Mouse (Mus musculus) ES-E14 (cell line): ENCODE data around the gene Serpina10. TPM values are rescaled to one million over a fixed set of nuclear protein-coding genes. Genes with fewer than 3 reads are reported as not detected.
"Not testable (repeated sequence)": the region's sequence is repeated elsewhere in the genome, so short reads cannot be mapped to it uniquely, and the experiment has no call there.

Experiments used
- DNase-seq: peaks from one replicate; pipeline ENCODE4 v3.0.0-alpha.2; 2013; ENCODE audit warnings: low read depth, low spot score
- H3K27ac ChIP-seq: 2 replicates; pipeline ENCODE4 v1.5.1; 2012; ENCODE audit warnings: low read depth, mild to moderate bottlenecking, low read length, moderate library complexity, mixed read lengths; ENCODE audit not compliant: poor library complexity, insufficient read depth, severe bottlenecking
- H3K36me3 ChIP-seq: 2 replicates; pipeline ENCODE4 v1.6.1; 2012; ENCODE audit warnings: mild to moderate bottlenecking, low read length, moderate library complexity, mixed read lengths; ENCODE audit not compliant: control insufficient read depth, poor library complexity, insufficient read depth, severe bottlenecking
- H3K4me1 ChIP-seq, 2 experiments: fragments of 150-350 bp in 1 of 2; sonication (generic) in 1 of 2; 2 replicates each; pipeline ENCODE4 v1.6.1; 2012; ENCODE audit warnings: low read length in 2 of 2, mild to moderate bottlenecking in 1 of 2, mixed read lengths in 1 of 2; ENCODE audit not compliant: control insufficient read depth in 2 of 2, insufficient read depth in 2 of 2, poor library complexity in 1 of 2
- H3K4me3 ChIP-seq, 2 experiments: fragments of 150-350 bp in 1 of 2; sonication (generic) in 1 of 2; 2 replicates each; pipeline ENCODE4 v1.5.1; 2012; ENCODE audit warnings: low read length in 2 of 2, low read depth in 1 of 2, mild to moderate bottlenecking in 1 of 2, mixed read lengths in 1 of 2; ENCODE audit not compliant: insufficient read depth in 1 of 2, poor library complexity in 1 of 2, severe bottlenecking in 1 of 2
- H3K9ac ChIP-seq: 2 replicates; pipeline ENCODE4 v1.6.1; 2012; ENCODE audit warnings: low read depth, mild to moderate bottlenecking, low read length, mixed read lengths; ENCODE audit not compliant: poor library complexity, insufficient read depth, severe bottlenecking
- H3K9me3 ChIP-seq: fragments of 150-350 bp; sonication (generic); 2 replicates; pipeline ENCODE4 v1.6.1; 2012; ENCODE audit warnings: low read depth, mild to moderate bottlenecking, low read length; ENCODE audit not compliant: control insufficient read depth, insufficient read depth
- CHD2 ChIP-seq: IDR thresholded peaks from 2 replicates; pipeline ENCODE4 v1.6.1; 2014; ENCODE audit warnings: mild to moderate bottlenecking, low read depth, low read length, inconsistent platforms
- HCFC1 ChIP-seq: IDR thresholded peaks from 2 replicates; pipeline ENCODE4 v1.6.1; 2012; ENCODE audit warnings: low read length, inconsistent platforms, borderline replicate concordance; ENCODE audit not compliant: insufficient read depth
- MAFK ChIP-seq: IDR thresholded peaks from 2 replicates; pipeline ENCODE4 v1.6.1; 2014; ENCODE audit warnings: mild to moderate bottlenecking, low read depth, low read length, inconsistent platforms; ENCODE audit not compliant: insufficient read depth
- ZC3H11A ChIP-seq: IDR thresholded peaks from 2 replicates; pipeline ENCODE4 v1.6.1; 2012; ENCODE audit warnings: low read depth, mild to moderate bottlenecking, inconsistent platforms, low read length, borderline replicate concordance
- ZNF384 ChIP-seq: IDR thresholded peaks from 2 replicates; pipeline ENCODE4 v1.6.1; 2012; ENCODE audit warnings: low read depth, low read length, inconsistent platforms
- in situ Hi-C, 2 experiments: fragments of 600-800 bp; cut with MboI; formaldehyde crosslinking; loops; one replicate each; pipeline ENCODE4 v1.15.1; 2025; ENCODE audit warnings: low sequenced_read_pairs in 2 of 2, inconsistent platforms in 1 of 2; ENCODE audit not compliant: unreplicated experiment in 2 of 2
- total RNA-seq: library from RNA; depleted of rRNA; stranded (reverse); fragments of 300-350 nt; gene quantifications from 2 replicates; pipeline ENCODE4 v1.2.3, GENCODE M21; 2012

Serpina10 gene
- total RNA-seq, 1 experiment, result not detected

- TF ChIP-seq ZC3H11A, result no peak
- TF ChIP-seq ZNF384, result no peak
- no peak for TF ChIP-seq CHD2
- TF ChIP-seq HCFC1, result no peak
- no peak for TF ChIP-seq MAFK
- in situ Hi-C loops, result no loop called here
- Histone ChIP-seq H3K4me1 (no peaks in the 10 kb centered on the region), H3K36me3 (no peaks in the 10 kb centered on the region), H3K9ac (no peak overlapping the region), H3K27ac (no peak overlapping the region), H3K9me3 (no peaks in the 10 kb centered on the region), H3K4me3 (no peak overlapping the region)
- no peak for DNase-seq
These were observed 39.7 kb upstream of the Serpina10 start for GRCm38 (mm10) chr12:103670964-103671363.

GRCm38 (mm10) chr12:103670344-103670743 lies 39.1 kb upstream of the Serpina10 start:
- Histone ChIP-seq H3K27ac (no peak overlapping the region), H3K4me3 (no peak overlapping the region), H3K4me1 (no peaks in the 10 kb centered on the region), H3K9me3 (no peaks in the 10 kb centered on the region), H3K9ac (no peak overlapping the region), H3K36me3 (no peaks in the 10 kb centered on the region)
- TF ChIP-seq MAFK (no peak), ZNF384 (no peak), HCFC1 (no peak), CHD2 (no peak), ZC3H11A (no peak)
- in situ Hi-C loops, result no loop called here
- no peak for DNase-seq

- Histone ChIP-seq H3K4me3 (no peak overlapping the region), H3K9ac (no peak overlapping the region), H3K9me3 (no peaks in the 10 kb centered on the region), H3K4me1 (no peaks in the 10 kb centered on the region), H3K36me3 (no peaks in the 10 kb centered on the region), H3K27ac (no peak overlapping the region)
- no peak for TF ChIP-seq CHD2
- in situ Hi-C loops, result no loop called here
- DNase-seq, result no peak
These were observed 34.0 kb upstream of the Serpina10 start for GRCm38 (mm10) chr12:103665286-103665685.

DNA sequence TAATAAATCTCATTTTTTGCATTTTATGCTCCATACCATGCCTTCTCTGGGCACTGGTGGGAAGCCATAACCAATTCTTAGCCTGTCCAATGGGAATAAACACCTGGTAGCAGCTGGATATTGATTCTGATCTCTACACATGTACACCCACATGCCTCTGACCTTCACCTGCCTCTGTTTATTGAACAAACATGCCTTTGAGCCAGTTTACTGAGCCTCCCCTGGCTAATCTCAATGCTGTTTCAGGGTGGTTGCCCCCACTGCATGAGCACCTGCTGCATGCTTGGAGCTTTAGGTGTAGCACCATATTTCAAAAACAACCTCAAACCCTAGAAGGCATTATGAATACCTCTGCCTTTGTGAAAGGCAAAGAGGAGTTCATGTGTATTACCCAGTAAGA lies 30.8 kb upstream of the Serpina10 start:
- H3K9me3 ChIP-seq, H3K27ac ChIP-seq, DNase-seq, in situ Hi-C loops, H3K4me3 ChIP-seq, H3K4me1 ChIP-seq, H3K9ac ChIP-seq, H3K36me3 ChIP-seq: not testable (repeated sequence)

DNA sequence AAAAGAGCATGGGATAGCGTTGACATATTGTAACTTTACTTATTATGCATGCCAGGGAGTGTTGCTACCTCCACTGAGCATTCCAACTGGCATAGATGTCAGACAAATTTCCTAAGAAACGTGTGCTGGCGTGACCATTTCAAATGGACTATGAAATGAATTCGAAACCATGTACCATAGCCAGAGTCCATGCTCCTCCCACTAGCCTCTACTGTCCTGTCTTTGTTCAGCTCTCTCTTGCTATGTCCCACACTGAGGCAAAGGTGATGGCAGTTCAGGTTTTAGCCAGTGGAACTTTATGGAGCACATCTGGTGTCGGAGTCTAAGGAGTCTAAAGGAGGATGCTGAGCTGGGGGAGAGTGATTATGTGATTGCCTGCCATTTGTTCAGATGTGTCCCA lies 28.8 kb upstream of the Serpina10 start:
- Histone ChIP-seq H3K4me3 (no peak overlapping the region), H3K9ac (no peak overlapping the region), H3K27ac (no peak overlapping the region), H3K9me3 (no peaks in the 10 kb centered on the region), H3K36me3 (no peaks in the 10 kb centered on the region), H3K4me1 (no peaks in the 10 kb centered on the region)
- TF ChIP-seq CHD2, result no peak
- TF ChIP-seq MAFK, result no peak
- TF ChIP-seq ZNF384, result no peak
- no peak for TF ChIP-seq ZC3H11A
- no peak for TF ChIP-seq HCFC1
- in situ Hi-C loops, result no loop called here
- no peak for DNase-seq
